Mouse (Mus musculus) thymus, adult 2 months (tissue): ENCODE data around the gene Spag9.

Source experiments
- CTCF ChIP-seq: fragments of 200-500 bp; IDR thresholded peaks from 2 replicates; pipeline ENCODE4 v1.5.1; 2012; ENCODE audit warnings: mild to moderate bottlenecking, control low read depth, low read length, moderate library complexity, borderline replicate concordance; ENCODE audit not compliant: control insufficient read depth, poor library complexity, insufficient read depth; ENCODE audit errors: extremely low read depth
- POLR2A ChIP-seq: fragments of 200-500 bp; IDR thresholded peaks from 2 replicates; pipeline ENCODE4 v1.6.1; 2012; ENCODE audit warnings: mild to moderate bottlenecking, low read length, control low read depth, moderate library complexity; ENCODE audit not compliant: control insufficient read depth, poor library complexity, insufficient read depth; ENCODE audit errors: extremely low read depth

DNA sequence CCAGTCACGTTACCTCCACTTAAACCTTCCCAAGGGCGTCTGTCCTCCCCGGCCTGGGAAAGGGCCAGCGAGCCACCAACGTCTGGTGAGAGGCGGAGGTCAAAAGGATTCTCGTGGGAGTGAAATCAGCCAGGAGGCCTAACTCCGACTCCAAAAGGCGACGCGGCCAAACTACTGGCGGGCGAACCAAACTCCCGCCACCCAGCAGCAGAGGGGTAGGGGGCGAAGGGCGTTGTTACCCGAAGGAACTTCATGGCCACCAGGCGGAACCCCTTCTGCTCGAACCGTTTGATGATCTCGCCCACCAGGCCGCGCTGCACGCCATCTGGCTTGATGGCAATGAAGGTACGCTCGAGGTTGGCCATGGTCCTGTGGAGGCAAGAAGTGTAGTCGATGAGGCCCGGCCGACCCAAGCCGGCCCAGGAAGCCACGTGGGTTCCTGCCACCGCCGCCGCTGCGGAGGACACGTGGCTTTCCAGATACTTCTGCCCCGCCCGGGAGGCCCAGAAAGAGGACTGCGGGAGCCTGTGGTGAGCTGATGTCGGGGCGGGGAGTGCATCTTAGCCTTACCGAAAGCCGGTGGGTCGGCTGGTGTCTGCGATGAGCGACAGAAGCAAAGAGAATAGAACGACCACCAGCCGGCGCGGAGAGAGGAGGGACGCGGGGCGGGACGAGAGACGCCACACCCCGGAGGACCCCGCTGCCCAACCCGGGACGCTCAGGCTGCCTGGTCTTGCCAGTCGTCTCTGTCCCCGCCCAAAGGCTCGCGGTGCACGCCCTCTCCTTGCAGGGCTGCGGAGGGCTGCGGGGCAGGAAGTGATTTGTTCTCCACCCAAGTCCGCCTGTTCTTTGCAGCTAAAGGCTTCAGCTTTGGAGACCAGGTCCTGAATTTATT is 40.4 kb upstream of the Spag9 start:
- peak; percentile 41; the same call in 1 of the 2 replicates for TF ChIP-seq CTCF
- TF ChIP-seq POLR2A = 0 out of 2 replicates have a peak, but pooled peaks have one; percentile 30
